Mouse (Mus musculus) olfactory bulb, adult 2 months (tissue): ENCODE data around the gene 4930579F01Rik.

Experiments
- CTCF ChIP-seq: fragments of 200-500 bp; IDR thresholded peaks from 2 replicates; pipeline ENCODE4 v1.5.1; 2012; ENCODE audit warnings: low read depth, mild to moderate bottlenecking, low read length, moderate library complexity; ENCODE audit not compliant: insufficient read depth
- POLR2A ChIP-seq: fragments of 200-500 bp; IDR thresholded peaks from 2 replicates; pipeline ENCODE4 v1.6.1; 2012; ENCODE audit warnings: mild to moderate bottlenecking, low read depth, low read length, moderate library complexity; ENCODE audit not compliant: insufficient read depth

DNA sequence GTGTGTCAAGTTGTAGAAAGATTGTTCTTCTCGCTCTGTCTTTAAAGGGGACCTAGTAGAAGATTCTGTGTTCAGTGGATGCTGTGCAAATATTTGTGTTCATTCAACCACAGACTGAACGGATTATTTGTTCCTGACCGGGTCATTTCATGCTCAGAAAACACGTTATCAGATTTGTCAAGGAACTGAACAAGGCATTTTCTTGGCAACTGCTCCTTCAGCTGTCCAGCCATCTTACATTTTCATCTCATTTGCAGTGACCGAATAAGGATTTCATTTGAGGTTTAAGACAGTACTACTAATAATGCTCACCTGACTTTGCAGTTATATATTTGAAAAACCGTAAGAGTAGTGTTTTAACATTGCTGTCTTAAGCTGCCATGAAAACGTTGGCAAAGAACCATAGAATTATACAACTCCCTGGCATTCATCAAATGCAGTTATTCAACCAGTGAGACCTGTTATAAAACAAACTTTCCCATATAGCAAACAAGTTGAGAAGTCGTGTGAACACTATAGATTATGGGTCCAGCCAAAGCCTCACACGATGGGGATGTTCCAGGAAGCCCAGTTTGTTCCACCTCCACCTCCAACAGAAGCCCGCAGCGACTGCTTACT lies 43.0 kb upstream of the 4930579F01Rik start:
- TF ChIP-seq POLR2A (no peak), CTCF (no peak)
